Mouse (Mus musculus): ENCODE measurements around the gene 9530053A07Rik. TPM values are rescaled to one million over a fixed set of nuclear protein-coding genes. Genes with fewer than 3 reads are reported as not detected.
"Not testable (repeated sequence)": the region's sequence is repeated elsewhere in the genome, so short reads cannot be mapped to it uniquely, and the experiment has no call there.

Gene 9530053A07Rik
- 0.01 TPM in 1 of 2 replicates, not detected in the other for polyA plus RNA-seq (2014; fragmentation: Nextera tagmentation; extraction: Ambion mirVana)

DNA sequence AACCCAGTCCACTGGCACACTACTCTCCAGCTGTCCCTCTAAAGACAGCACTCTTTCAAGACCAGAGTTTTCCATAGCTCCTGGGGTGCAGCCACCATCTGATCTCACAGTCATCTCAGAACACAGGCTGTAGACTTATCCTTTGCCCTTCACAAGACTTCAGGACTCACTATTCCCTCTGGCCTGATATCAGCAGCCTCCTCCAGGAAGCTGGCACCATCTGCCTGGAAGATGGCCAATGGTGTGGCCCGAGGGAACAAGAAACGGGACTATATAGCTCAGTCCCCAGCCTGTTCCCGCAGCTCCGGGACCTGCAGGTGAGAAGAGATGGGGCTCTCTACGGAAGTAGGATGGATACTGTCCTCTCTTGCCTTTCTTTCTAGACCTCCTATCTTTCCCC, at the start of gene 9530053A07Rik:
9530053A07Rik (plus strand) TSS at position 301 of the 400 bp plus-strand sequence.
- WGBS: 86% methylated on average over 5 of the region's 5 CpGs
- no peaks in the 10 kb centered on the region for H3K9me3 ChIP-seq (ENCODE audit: control insufficient read depth, low read length)
- no peak within 1 kb of the TSS for H3K4me2 ChIP-seq (ENCODE audit: low read depth, low read length)

DNA sequence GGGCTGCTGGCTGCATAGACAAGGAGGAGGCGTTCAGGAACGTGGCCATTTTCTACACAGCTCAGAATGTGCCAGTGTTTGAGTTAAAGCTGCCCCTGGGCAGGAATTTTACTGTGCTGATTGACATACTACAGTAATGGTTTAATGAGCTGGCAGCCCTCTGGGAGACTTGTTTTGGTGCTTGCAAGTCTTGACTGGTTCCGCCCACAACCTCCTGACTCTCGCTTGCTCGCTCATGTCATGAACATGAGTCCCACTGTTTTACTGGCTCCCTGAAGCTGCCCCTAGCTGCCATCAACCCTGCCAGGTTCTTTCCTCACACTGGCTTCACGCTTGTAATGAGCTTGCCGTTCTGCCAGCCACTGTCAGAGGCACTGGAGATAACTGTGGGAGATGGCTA, 45.1 kb upstream of the 9530053A07Rik start:
- Histone ChIP-seq H3K9ac (ENCODE audit: low read depth, low read length) (no peak overlapping the region), H3K4me1 (ENCODE audit: control insufficient read depth, insufficient read depth, low read length) (no peaks in the 10 kb centered on the region), H3K4me2 (ENCODE audit: low read depth, low read length) (no peak overlapping the region; the same call in 1 of the 2 replicates), H3K27ac (replicated peaks; ENCODE audit: low read depth, low read length) (no peak overlapping the region), H3K27me3 (replicated peaks; ENCODE audit: control insufficient read depth, insufficient read depth, low read length) (no peaks in the 10 kb centered on the region), H3K4me3 (ENCODE audit: low read depth, low read length) (no peak overlapping the region), H3K36me3 (ENCODE audit: control insufficient read depth, insufficient read depth, low read length) (no peaks in the 10 kb centered on the region), H3K9me3 (ENCODE audit: control insufficient read depth, low read length) (no peaks in the 10 kb centered on the region)
- ATAC-seq (ENCODE audit: low read depth): peak; percentile 41; the same call in 1 of the 2 replicates
- 75% methylated on average over 7 of the region's 7 CpGs for WGBS
- peak; percentile 80 for DNase-seq (ENCODE audit: low spot score)

More for the DNA sequence above, at the start of gene 9530053A07Rik:
- Histone ChIP-seq H3K9ac (ENCODE audit: low read depth, low read length) (no peak within 1 kb of the TSS), H3K27ac (replicated peaks; ENCODE audit: low read depth, low read length) (no peak within 1 kb of the TSS), H3K27me3 (replicated peaks; ENCODE audit: control insufficient read depth, insufficient read depth, low read length) (no peaks in the 10 kb centered on the region), H3K4me3 (ENCODE audit: low read depth, low read length) (no peak within 1 kb of the TSS), H3K4me1 (ENCODE audit: control insufficient read depth, insufficient read depth, low read length) (no peaks in the 10 kb centered on the region), H3K36me3 (ENCODE audit: control insufficient read depth, insufficient read depth, low read length) (no peaks in the 10 kb centered on the region)
- ATAC-seq (ENCODE audit: low read depth): no peak
- DNase-seq (ENCODE audit: low spot score): no peak

DNA sequence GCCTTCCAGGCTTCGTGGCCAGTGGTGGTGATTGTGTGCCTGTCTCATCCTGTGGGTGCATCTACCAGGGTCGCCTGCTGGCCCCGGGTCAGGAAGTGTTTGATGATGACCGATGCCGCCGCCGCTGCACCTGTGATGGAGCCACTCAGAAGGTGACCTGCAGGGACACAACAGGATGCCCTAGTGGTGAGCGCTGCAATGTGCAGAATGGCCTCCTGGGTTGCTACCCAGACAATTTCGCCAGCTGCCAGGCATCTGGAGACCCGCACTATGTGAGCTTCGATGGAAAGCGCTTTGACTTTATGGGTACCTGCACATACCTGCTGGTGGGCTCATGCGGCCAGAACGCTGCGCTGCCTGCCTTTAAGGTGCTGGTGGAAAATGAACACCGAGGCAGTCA, 43.0 kb upstream of the 9530053A07Rik start:
- H3K27ac ChIP-seq (replicated peaks; ENCODE audit: low read depth, low read length): no peak overlapping the region
- ATAC-seq (ENCODE audit: low read depth) (no peak), DNase-seq (ENCODE audit: low spot score) (no peak)
- H3K9me3 ChIP-seq (ENCODE audit: control insufficient read depth, low read length): no peaks in the 10 kb centered on the region
- H3K4me3 ChIP-seq (ENCODE audit: low read depth, low read length): no peak overlapping the region
- H3K4me1 ChIP-seq (ENCODE audit: control insufficient read depth, insufficient read depth, low read length): no peaks in the 10 kb centered on the region
- no peak overlapping the region for H3K9ac ChIP-seq (ENCODE audit: low read depth, low read length)
- H3K27me3 ChIP-seq (replicated peaks; ENCODE audit: control insufficient read depth, insufficient read depth, low read length): no peaks in the 10 kb centered on the region
- 78% methylated on average over 16 of the region's 16 CpGs for WGBS
- no peaks in the 10 kb centered on the region for H3K36me3 ChIP-seq (ENCODE audit: control insufficient read depth, insufficient read depth, low read length)
- H3K4me2 ChIP-seq (ENCODE audit: low read depth, low read length): no peak overlapping the region

DNA sequence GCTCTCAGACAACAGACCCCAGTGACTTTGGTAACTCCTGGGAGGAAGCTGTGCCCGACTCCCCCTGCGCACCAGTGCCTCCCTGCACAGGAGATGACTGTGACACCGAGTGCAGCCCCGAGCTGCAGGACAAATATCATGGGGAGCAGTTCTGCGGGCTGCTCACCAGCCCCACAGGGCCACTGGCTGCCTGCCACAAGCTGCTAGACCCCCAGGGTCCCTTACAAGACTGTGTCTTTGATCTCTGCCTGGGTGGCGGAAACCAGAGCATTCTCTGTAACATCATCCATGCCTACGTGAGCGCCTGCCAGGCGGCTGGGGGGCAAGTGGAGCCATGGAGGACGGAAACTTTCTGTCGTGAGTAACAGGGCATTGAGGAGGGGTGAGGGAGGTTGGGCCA, 35.7 kb upstream of the 9530053A07Rik start:
- ATAC-seq (ENCODE audit: low read depth): peak; percentile 22; the same call in 1 of the 2 replicates
- H3K4me1 ChIP-seq (ENCODE audit: control insufficient read depth, insufficient read depth, low read length): no peaks in the 10 kb centered on the region
- H3K4me3 ChIP-seq (ENCODE audit: low read depth, low read length): no peak overlapping the region
- no peaks in the 10 kb centered on the region for H3K9me3 ChIP-seq (ENCODE audit: control insufficient read depth, low read length)
- no peaks in the 10 kb centered on the region for H3K27me3 ChIP-seq (replicated peaks; ENCODE audit: control insufficient read depth, insufficient read depth, low read length)
- no peak overlapping the region for H3K27ac ChIP-seq (replicated peaks; ENCODE audit: low read depth, low read length)
- H3K36me3 ChIP-seq (ENCODE audit: control insufficient read depth, insufficient read depth, low read length): no peaks in the 10 kb centered on the region
- DNase-seq (ENCODE audit: low spot score): peak; percentile 6
- no peak overlapping the region for H3K4me2 ChIP-seq (ENCODE audit: low read depth, low read length)
- no peak overlapping the region for H3K9ac ChIP-seq (ENCODE audit: low read depth, low read length)
- 18% methylated on average over 11 of the region's 11 CpGs for WGBS

DNA sequence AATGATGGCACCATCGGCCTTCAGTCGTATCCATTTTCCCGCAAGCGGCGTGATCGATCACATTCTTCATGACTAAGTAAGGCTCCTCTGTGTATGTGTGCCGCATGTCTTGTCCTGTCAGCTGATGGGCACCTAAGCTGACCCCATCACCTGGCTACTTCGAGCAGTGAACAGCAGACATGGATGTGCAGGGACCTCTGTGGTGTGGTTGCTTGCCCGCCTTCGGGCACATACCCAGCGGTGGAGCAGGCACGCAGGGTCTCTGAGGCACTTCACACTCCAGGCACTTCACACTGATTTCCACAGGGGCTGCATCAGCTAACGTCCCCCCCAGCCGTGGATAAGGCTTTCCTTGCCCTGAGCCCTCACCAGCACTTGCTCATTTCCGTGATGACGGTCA, 30.2 kb upstream of the 9530053A07Rik start:
- Histone ChIP-seq H3K27ac (replicated peaks; ENCODE audit: low read depth, low read length) (no peak overlapping the region), H3K27me3 (replicated peaks; ENCODE audit: control insufficient read depth, insufficient read depth, low read length) (no peaks in the 10 kb centered on the region; the same call in 1 of the 2 replicates), H3K36me3 (ENCODE audit: control insufficient read depth, insufficient read depth, low read length) (no peaks in the 10 kb centered on the region), H3K4me3 (ENCODE audit: low read depth, low read length) (no peak overlapping the region), H3K9me3 (ENCODE audit: control insufficient read depth, low read length) (peaks cover 7% of the 10 kb centered on the region), H3K4me2 (ENCODE audit: low read depth, low read length) (no peak overlapping the region), H3K9ac (ENCODE audit: low read depth, low read length) (no peak overlapping the region), H3K4me1 (ENCODE audit: control insufficient read depth, insufficient read depth, low read length) (no peaks in the 10 kb centered on the region)
- no peak for DNase-seq (ENCODE audit: low spot score)
- WGBS: 94% methylated on average over 16 of the region's 16 CpGs
- ATAC-seq (ENCODE audit: low read depth): no peak

DNA sequence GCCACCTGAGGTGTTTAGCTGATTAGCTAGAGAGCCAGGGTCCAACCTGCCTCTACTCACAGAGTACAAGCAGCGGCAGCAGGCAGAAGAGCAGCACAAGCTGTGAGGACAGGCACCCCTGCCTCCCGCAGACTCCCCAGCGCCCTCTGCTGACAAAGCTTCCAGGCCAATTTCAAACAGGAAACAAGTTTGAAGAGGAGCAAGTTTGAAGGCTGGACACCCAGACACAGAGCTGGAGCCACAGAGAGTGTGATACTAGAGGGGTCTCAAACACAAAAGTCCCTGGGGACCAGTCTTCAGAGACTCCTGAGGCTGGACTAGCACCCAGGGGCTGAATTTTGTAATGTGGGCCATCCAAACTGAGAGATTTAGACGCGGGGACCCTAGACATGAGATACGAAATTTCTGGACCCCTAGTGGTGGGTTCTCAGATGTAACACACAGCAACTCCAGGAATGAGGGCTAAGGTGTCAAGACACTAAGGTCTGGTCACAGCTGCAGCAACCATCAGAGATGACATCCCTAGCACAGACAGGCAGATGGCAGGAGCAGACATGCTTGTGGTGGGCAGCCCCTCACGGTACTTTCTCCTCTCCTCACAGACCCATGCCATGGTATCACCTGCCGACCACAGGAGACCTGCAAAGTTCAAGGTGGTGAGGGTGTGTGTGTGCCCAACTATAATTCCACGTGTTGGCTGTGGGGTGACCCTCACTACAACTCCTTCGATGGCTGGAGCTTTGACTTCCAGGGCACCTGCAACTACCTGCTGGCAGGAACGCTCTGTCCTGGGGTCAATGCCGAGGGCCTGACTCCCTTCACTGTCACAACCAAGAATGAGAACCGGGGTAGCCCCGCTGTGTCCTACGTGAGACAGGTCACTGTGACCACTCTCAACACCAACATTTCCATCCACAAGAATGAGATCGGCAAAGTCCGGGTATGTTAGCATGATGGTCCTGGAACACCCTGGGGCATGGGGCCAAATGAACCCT, 28.4 kb upstream of the 9530053A07Rik start:
- WGBS: 72% methylated on average over 17 of the region's 17 CpGs

DNA sequence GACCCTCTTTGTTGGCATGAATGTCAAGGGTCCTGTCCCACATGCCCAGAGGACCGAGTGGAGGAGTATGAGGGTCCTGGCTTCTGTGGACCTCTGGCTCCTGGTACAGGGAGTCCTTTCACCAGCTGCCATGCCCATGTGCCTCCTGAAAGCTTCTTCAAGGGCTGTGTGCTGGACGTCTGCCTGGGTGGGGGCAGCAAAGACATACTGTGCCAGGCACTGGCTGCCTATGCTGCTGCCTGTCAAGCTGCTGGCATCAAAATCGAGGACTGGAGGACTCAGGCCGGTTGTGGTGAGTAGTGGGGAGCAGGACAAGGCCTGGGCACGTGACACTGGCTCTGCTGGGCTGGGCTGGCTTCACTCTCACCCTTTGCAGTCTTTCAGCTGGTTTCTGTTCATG, 26.3 kb upstream of the 9530053A07Rik start:
- DNase-seq (ENCODE audit: low spot score); H3K36me3 ChIP-seq (ENCODE audit: control insufficient read depth, insufficient read depth, low read length); H3K9me3 ChIP-seq (ENCODE audit: control insufficient read depth, low read length); H3K4me1 ChIP-seq (ENCODE audit: control insufficient read depth, insufficient read depth, low read length); H3K9ac ChIP-seq (ENCODE audit: low read depth, low read length); H3K4me2 ChIP-seq (ENCODE audit: low read depth, low read length); H3K4me3 ChIP-seq (ENCODE audit: low read depth, low read length); H3K27me3 ChIP-seq (replicated peaks; ENCODE audit: control insufficient read depth, insufficient read depth, low read length); ATAC-seq (ENCODE audit: low read depth); H3K27ac ChIP-seq (replicated peaks; ENCODE audit: low read depth, low read length): not testable (repeated sequence)
- 53% methylated on average over 5 of the region's 5 CpGs for WGBS

More for the DNA sequence above, 28.4 kb upstream of the 9530053A07Rik start:
- Histone ChIP-seq H3K4me2 (ENCODE audit: low read depth, low read length) (no peak overlapping the region), H3K9ac (ENCODE audit: low read depth, low read length) (no peak overlapping the region), H3K9me3 (ENCODE audit: control insufficient read depth, low read length) (peaks cover 7% of the 10 kb centered on the region), H3K27ac (replicated peaks; ENCODE audit: low read depth, low read length) (no peak overlapping the region), H3K4me1 (ENCODE audit: control insufficient read depth, insufficient read depth, low read length) (no peaks in the 10 kb centered on the region), H3K36me3 (ENCODE audit: control insufficient read depth, insufficient read depth, low read length) (no peaks in the 10 kb centered on the region), H3K27me3 (replicated peaks; ENCODE audit: control insufficient read depth, insufficient read depth, low read length) (no peaks in the 10 kb centered on the region; the same call in 1 of the 2 replicates), H3K4me3 (ENCODE audit: low read depth, low read length) (no peak overlapping the region)
- ATAC-seq (ENCODE audit: low read depth) (no peak), DNase-seq (ENCODE audit: low spot score) (no peak)

DNA sequence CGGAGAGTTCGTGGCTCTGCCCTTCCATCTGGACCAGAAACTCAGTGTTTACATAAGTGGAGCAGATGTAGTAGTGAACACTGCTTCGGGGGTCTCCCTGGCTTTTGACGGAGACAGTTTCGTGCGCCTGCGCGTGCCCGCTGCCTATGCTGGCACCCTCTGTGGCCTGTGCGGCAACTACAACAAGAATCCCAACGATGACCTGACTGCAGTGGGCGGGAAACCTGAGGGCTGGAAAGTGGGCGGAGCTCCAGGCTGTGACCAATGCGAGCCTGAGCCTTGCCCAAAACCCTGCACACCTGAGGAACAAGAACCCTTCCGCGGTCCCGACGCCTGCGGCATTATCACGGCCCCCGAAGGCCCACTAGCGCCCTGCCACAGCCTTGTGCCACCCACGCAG, 24.6 kb upstream of the 9530053A07Rik start:
- ATAC-seq (ENCODE audit: low read depth) (peak; percentile 85), DNase-seq (ENCODE audit: low spot score) (peak; percentile 45)
- no peaks in the 10 kb centered on the region; the same call in 1 of the 2 replicates for H3K27me3 ChIP-seq (replicated peaks; ENCODE audit: control insufficient read depth, insufficient read depth, low read length)
- no peaks in the 10 kb centered on the region for H3K9me3 ChIP-seq (ENCODE audit: control insufficient read depth, low read length)
- no peaks in the 10 kb centered on the region for H3K4me1 ChIP-seq (ENCODE audit: control insufficient read depth, insufficient read depth, low read length)
- WGBS: 3% methylated on average over 23 of the region's 23 CpGs
- H3K9ac ChIP-seq (ENCODE audit: low read depth, low read length): peak overlapping the region; percentile 32; the same call in 1 of the 2 replicates
- no peaks in the 10 kb centered on the region for H3K36me3 ChIP-seq (ENCODE audit: control insufficient read depth, insufficient read depth, low read length)
- peak overlapping the region; percentile 24 for H3K4me3 ChIP-seq (ENCODE audit: low read depth, low read length)
- H3K27ac ChIP-seq (replicated peaks; ENCODE audit: low read depth, low read length): no peak overlapping the region
- H3K4me2 ChIP-seq (ENCODE audit: low read depth, low read length): peak overlapping the region; percentile 51

Measured in embryonic facial prominence, embryonic 14.5 days (tissue).